Mouse (Mus musculus): Measurements from ENCODE around the gene Homez.

DNA sequence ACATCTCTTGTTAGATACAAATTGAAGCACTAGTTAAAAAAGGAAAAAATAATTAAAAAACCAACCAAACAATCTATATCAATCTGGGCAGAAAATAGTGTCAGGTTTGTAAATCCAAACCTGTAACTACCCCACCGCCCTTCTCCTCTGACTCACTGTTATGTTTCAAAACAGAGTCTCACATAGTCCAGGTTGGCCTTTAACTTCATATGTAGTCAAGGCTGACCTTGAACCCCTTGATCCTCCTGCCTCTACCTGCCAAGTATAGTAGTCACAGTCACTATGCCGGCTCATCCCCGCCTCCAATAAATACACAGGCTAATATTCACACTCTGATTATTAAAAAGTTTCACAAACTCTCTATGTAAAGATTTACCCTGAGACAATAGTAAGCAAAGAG, 15.0 kb downstream of the Homez start:
- TF ChIP-seq CTCF (IDR thresholded peaks at IDR 0.05; ENCODE audit: low read depth, low read length), result no peak
- no peak for TF ChIP-seq EP300 (IDR thresholded peaks at IDR 0.05; ENCODE audit: insufficient read depth, low read depth, low read length)

Data from ES-Bruce4 (cell line).